Mouse (Mus musculus) intestine, embryonic 14.5 days (tissue): ENCODE measurements at regions not wholly inside any gene's neighbourhood (a gene's known extent, or its start where the extent isn't known, plus 50 kb on each side); places are given as distances from the start of the nearest gene placed in this dataset.
"Not testable (repeated sequence)": the region's sequence is repeated elsewhere in the genome, so short reads cannot be mapped to it uniquely, and the experiment has no call there.

Experiments
- ATAC-seq: fragments of 200-750 bp; cut with Nextera tagmentation; replicated peaks from 2 replicates; pipeline ENCODE4 v1.8.0; 2017; ENCODE audit warnings: low read depth, moderate number of reproducible peaks, moderate TSS enrichment, moderate library complexity; ENCODE audit not compliant: low FRiP score, low TSS enrichment
- DNase-seq: peaks from one replicate; pipeline ENCODE4 v3.0.0-alpha.2; 2018; ENCODE audit warnings: low spot score
- H3K27ac ChIP-seq: fragments of 300-500 bp; sonication (generic); 2 replicates; pipeline ENCODE4 v1.5.1; 2014; ENCODE audit warnings: low read depth, mild to moderate bottlenecking, control low read depth
- H3K27me3 ChIP-seq: fragments of 300-500 bp; sonication (generic); replicated peaks from 2 replicates; pipeline ENCODE4 v1.6.1; 2014; ENCODE audit warnings: low read length, control low read depth; ENCODE audit not compliant: control insufficient read depth, insufficient read depth
- H3K36me3 ChIP-seq: fragments of 300-500 bp; sonication (generic); 2 replicates; pipeline ENCODE4 v1.6.1; 2014; ENCODE audit warnings: low read length, control low read depth; ENCODE audit not compliant: control insufficient read depth, insufficient read depth
- H3K4me1 ChIP-seq: fragments of 300-500 bp; sonication (generic); replicated peaks from 2 replicates; pipeline ENCODE4 v1.6.1; 2014; ENCODE audit warnings: low read length, control low read depth, mixed read lengths; ENCODE audit not compliant: control insufficient read depth, insufficient read depth
- H3K4me2 ChIP-seq: fragments of 300-500 bp; sonication (generic); 2 replicates; pipeline ENCODE4 v1.6.1; 2014; ENCODE audit warnings: low read length
- H3K4me3 ChIP-seq: fragments of 300-500 bp; sonication (generic); 2 replicates; pipeline ENCODE4 v1.5.1; 2014; ENCODE audit warnings: low read depth, low read length, control low read depth, mixed read lengths
- H3K9ac ChIP-seq: fragments of 300-500 bp; sonication (generic); 2 replicates; pipeline ENCODE4 v1.6.1; 2014; ENCODE audit warnings: mild to moderate bottlenecking, low read length
- H3K9me3 ChIP-seq: fragments of 300-500 bp; sonication (generic); 2 replicates; pipeline ENCODE4 v1.6.1; 2016; ENCODE audit warnings: low read length, control low read depth; ENCODE audit not compliant: control insufficient read depth
- whole genome bisulfite sequencing: fragments of 180-500 bp; shearing (Covaris S2); extraction: QIAGEN DNeasy Blood & Tissue Kit; methylation state at CpG from one replicate; pipeline ENCODE4 v1.1.7; 2014; 5-methylcytosine and 5-hydroxymethylcytosine counted together

GRCm38 (mm10) chr1:101524447-101524846 is 1751.9 kb downstream of the Cntnap5b start:
- ATAC-seq (no peak), DNase-seq (no peak)
- 95% methylated on average over 2 of the region's 2 CpGs for WGBS
- Histone ChIP-seq H3K9me3 (no peaks in the 10 kb centered on the region), H3K36me3 (no peaks in the 10 kb centered on the region), H3K4me3 (no peak overlapping the region), H3K27me3 (no peaks in the 10 kb centered on the region), H3K4me1 (no peaks in the 10 kb centered on the region), H3K4me2 (no peak overlapping the region), H3K9ac (no peak overlapping the region), H3K27ac (no peak overlapping the region)

- 74% methylated on average over 3 of the region's 3 CpGs for WGBS
- ATAC-seq (no peak), DNase-seq (no peak)
- Histone ChIP-seq H3K4me2 (no peak overlapping the region), H3K36me3 (no peaks in the 10 kb centered on the region), H3K27ac (no peak overlapping the region), H3K9ac (no peak overlapping the region), H3K4me3 (no peak overlapping the region), H3K27me3 (no peaks in the 10 kb centered on the region), H3K9me3 (no peaks in the 10 kb centered on the region), H3K4me1 (no peaks in the 10 kb centered on the region)
These were observed 1757.4 kb downstream of the Cntnap5b start for GRCm38 (mm10) chr1:101530001-101530400.

GRCm38 (mm10) chr1:101572256-101572655 is 1799.7 kb downstream of the Cntnap5b start:
- Histone ChIP-seq H3K9ac (no peak overlapping the region), H3K27me3 (no peaks in the 10 kb centered on the region), H3K4me2 (no peak overlapping the region), H3K36me3 (no peaks in the 10 kb centered on the region), H3K4me3 (no peak overlapping the region), H3K27ac (no peak overlapping the region), H3K9me3 (no peaks in the 10 kb centered on the region), H3K4me1 (no peaks in the 10 kb centered on the region)
- WGBS = 87% methylated on average over 1 of the region's 1 CpGs
- ATAC-seq (no peak), DNase-seq (no peak)

GRCm38 (mm10) chr1:101585325-101586028 is 1812.9 kb downstream of the Cntnap5b start:
- 55% methylated on average over 2 of the region's 2 CpGs for WGBS
- DNase-seq (no peak), ATAC-seq (no peak)
- Histone ChIP-seq H3K4me3 (no peak overlapping the region), H3K4me2 (no peak overlapping the region), H3K9ac (no peak overlapping the region), H3K9me3 (no peaks in the 10 kb centered on the region), H3K27me3 (no peaks in the 10 kb centered on the region), H3K4me1 (no peaks in the 10 kb centered on the region), H3K36me3 (no peaks in the 10 kb centered on the region), H3K27ac (no peak overlapping the region)

- H3K4me1 ChIP-seq = no peaks in the 10 kb centered on the region
- H3K9ac ChIP-seq = no peak overlapping the region
- no peaks in the 10 kb centered on the region for H3K27me3 ChIP-seq
- no peaks in the 10 kb centered on the region for H3K9me3 ChIP-seq
- 33% methylated on average over 1 of the region's 1 CpGs for WGBS
- ATAC-seq (no peak), DNase-seq (no peak)
- H3K27ac ChIP-seq = no peak overlapping the region
- no peaks in the 10 kb centered on the region for H3K36me3 ChIP-seq
- no peak overlapping the region for H3K4me3 ChIP-seq
- no peak overlapping the region for H3K4me2 ChIP-seq
These were observed 1855.9 kb downstream of the Cntnap5b start for GRCm38 (mm10) chr1:101628461-101628860.

- no peaks in the 10 kb centered on the region for H3K27me3 ChIP-seq
- no peak overlapping the region for H3K9ac ChIP-seq
- 72% methylated on average over 2 of the region's 2 CpGs for WGBS
- H3K9me3 ChIP-seq = no peaks in the 10 kb centered on the region
- H3K4me3 ChIP-seq = no peak overlapping the region
- no peak overlapping the region for H3K4me2 ChIP-seq
- ATAC-seq = no peak
- no peak overlapping the region for H3K27ac ChIP-seq
- no peaks in the 10 kb centered on the region for H3K36me3 ChIP-seq
- no peaks in the 10 kb centered on the region for H3K4me1 ChIP-seq
- no peak for DNase-seq
These were observed 1856.4 kb downstream of the Cntnap5b start for GRCm38 (mm10) chr1:101629006-101629405.

GRCm38 (mm10) chr1:101664287-101664686 is 1891.7 kb downstream of the Cntnap5b start:
- H3K27me3 ChIP-seq, H3K36me3 ChIP-seq, H3K4me3 ChIP-seq, H3K9ac ChIP-seq, H3K9me3 ChIP-seq, H3K27ac ChIP-seq, H3K4me2 ChIP-seq, DNase-seq, H3K4me1 ChIP-seq, ATAC-seq: not testable (repeated sequence)
- 88% methylated on average over 2 of the region's 2 CpGs for WGBS

GRCm38 (mm10) chr1:101683772-101684434 is 1911.3 kb downstream of the Cntnap5b start:
- no peak overlapping the region for H3K4me2 ChIP-seq
- ATAC-seq (no peak), DNase-seq (no peak)
- H3K27me3 ChIP-seq = no peaks in the 10 kb centered on the region
- no peak overlapping the region for H3K27ac ChIP-seq
- H3K4me1 ChIP-seq = no peaks in the 10 kb centered on the region
- no peak overlapping the region for H3K4me3 ChIP-seq
- WGBS = 50% methylated on average over 5 of the region's 5 CpGs
- H3K9ac ChIP-seq = no peak overlapping the region
- H3K9me3 ChIP-seq = no peaks in the 10 kb centered on the region
- no peaks in the 10 kb centered on the region for H3K36me3 ChIP-seq

GRCm38 (mm10) chr1:101684983-101685382 is 1912.4 kb downstream of the Cntnap5b start:
- Histone ChIP-seq H3K4me1 (no peaks in the 10 kb centered on the region), H3K9me3 (no peaks in the 10 kb centered on the region), H3K9ac (no peak overlapping the region), H3K27me3 (no peaks in the 10 kb centered on the region), H3K36me3 (no peaks in the 10 kb centered on the region), H3K27ac (no peak overlapping the region), H3K4me3 (no peak overlapping the region), H3K4me2 (no peak overlapping the region)
- DNase-seq (no peak), ATAC-seq (0 out of 2 replicates have a peak, but pooled peaks have one; percentile 50)
